Mouse (Mus musculus): ENCODE results near the gene Sel1l.

- no peak for TF ChIP-seq GATA1 (IDR thresholded peaks at IDR 0.05; ENCODE audit: borderline replicate concordance, low read length)
- no peak for TF ChIP-seq FLI1 (IDR thresholded peaks at IDR 0.05; ENCODE audit: low read length)
These were observed 57.1 kb downstream of the Sel1l start for GRCm38 (mm10) chr12:91791822-91792221.
